Mouse (Mus musculus): ENCODE measurements around the gene Slit1. TPM values are rescaled to one million over a fixed set of nuclear protein-coding genes. Genes with fewer than 3 reads are reported as not detected.

Slit1 gene
- polyA plus RNA-seq, 1 experiment = 0.34 TPM

- no peak overlapping the region for H3K4me3 ChIP-seq (replicated peaks)
- no peak for TF ChIP-seq FLI1 (IDR thresholded peaks at IDR 0.05; ENCODE audit: low read length)
- TF ChIP-seq GATA1 (IDR thresholded peaks at IDR 0.05; ENCODE audit: borderline replicate concordance, low read length) = no peak
- no peaks in the 10 kb centered on the region for H3K36me3 ChIP-seq (replicated peaks; ENCODE audit: low read length)
- no peaks in the 10 kb centered on the region for H3K9me3 ChIP-seq
- H3K4me1 ChIP-seq = peaks cover 45% of the 10 kb centered on the region
- H3K27me3 ChIP-seq (replicated peaks) = peaks cover 92% of the 10 kb centered on the region
Observed at GRCm38 (mm10) chr19:41665941-41666340, 77.5 kb downstream of the Slit1 start.

- H3K4me3 ChIP-seq (replicated peaks) = no peak overlapping the region
- peaks cover 27% of the 10 kb centered on the region for H3K4me1 ChIP-seq
- no peaks in the 10 kb centered on the region for H3K36me3 ChIP-seq (replicated peaks; ENCODE audit: low read length)
- TF ChIP-seq GATA1 (IDR thresholded peaks at IDR 0.05; ENCODE audit: borderline replicate concordance, low read length) (no peak), FLI1 (IDR thresholded peaks at IDR 0.05; ENCODE audit: low read length) (no peak)
- no peaks in the 10 kb centered on the region for H3K9me3 ChIP-seq
- peaks cover 93% of the 10 kb centered on the region for H3K27me3 ChIP-seq (replicated peaks)
Observed at GRCm38 (mm10) chr19:41663506-41664242, 79.8 kb downstream of the Slit1 start.

- Histone ChIP-seq H3K9me3 (no peaks in the 10 kb centered on the region), H3K4me1 (peaks cover 16% of the 10 kb centered on the region), H3K36me3 (replicated peaks; ENCODE audit: low read length) (no peaks in the 10 kb centered on the region), H3K27me3 (replicated peaks) (peaks cover 93% of the 10 kb centered on the region), H3K4me3 (replicated peaks) (no peak overlapping the region)
- TF ChIP-seq GATA1 (IDR thresholded peaks at IDR 0.05; ENCODE audit: borderline replicate concordance, low read length) (no peak), FLI1 (IDR thresholded peaks at IDR 0.05; ENCODE audit: low read length) (no peak)
Observed at GRCm38 (mm10) chr19:41661466-41661865, 82.0 kb downstream of the Slit1 start.

GRCm38 (mm10) chr19:41660999-41661374 is 82.5 kb downstream of the Slit1 start:
- H3K4me1 ChIP-seq = peaks cover 19% of the 10 kb centered on the region
- TF ChIP-seq GATA1 (IDR thresholded peaks at IDR 0.05; ENCODE audit: borderline replicate concordance, low read length) = no peak
- no peak for TF ChIP-seq FLI1 (IDR thresholded peaks at IDR 0.05; ENCODE audit: low read length)
- peaks cover 93% of the 10 kb centered on the region for H3K27me3 ChIP-seq (replicated peaks)
- no peaks in the 10 kb centered on the region for H3K36me3 ChIP-seq (replicated peaks; ENCODE audit: low read length)
- no peak overlapping the region for H3K4me3 ChIP-seq (replicated peaks)
- no peaks in the 10 kb centered on the region for H3K9me3 ChIP-seq

GRCm38 (mm10) chr19:41660294-41660998 is 83.0 kb downstream of the Slit1 start:
- Histone ChIP-seq H3K27me3 (replicated peaks) (peaks cover 89% of the 10 kb centered on the region), H3K4me3 (replicated peaks) (no peak overlapping the region), H3K4me1 (peaks cover 15% of the 10 kb centered on the region), H3K9me3 (no peaks in the 10 kb centered on the region), H3K36me3 (replicated peaks; ENCODE audit: low read length) (no peaks in the 10 kb centered on the region)
- TF ChIP-seq GATA1 (IDR thresholded peaks at IDR 0.05; ENCODE audit: borderline replicate concordance, low read length) (no peak), FLI1 (IDR thresholded peaks at IDR 0.05; ENCODE audit: low read length) (no peak)

GRCm38 (mm10) chr19:41657446-41657845 is 86.0 kb downstream of the Slit1 start:
- H3K4me1 ChIP-seq = peaks cover 7% of the 10 kb centered on the region
- no peak overlapping the region for H3K4me3 ChIP-seq (replicated peaks)
- no peaks in the 10 kb centered on the region for H3K36me3 ChIP-seq (replicated peaks; ENCODE audit: low read length)
- peaks cover 87% of the 10 kb centered on the region for H3K27me3 ChIP-seq (replicated peaks)
- no peaks in the 10 kb centered on the region for H3K9me3 ChIP-seq
- no peak for TF ChIP-seq GATA1 (IDR thresholded peaks at IDR 0.05; ENCODE audit: borderline replicate concordance, low read length)
- TF ChIP-seq FLI1 (IDR thresholded peaks at IDR 0.05; ENCODE audit: low read length) = no peak

GRCm38 (mm10) chr19:41656671-41657070 is 86.8 kb downstream of the Slit1 start:
- Histone ChIP-seq H3K9me3 (no peaks in the 10 kb centered on the region), H3K27me3 (replicated peaks) (peaks cover 89% of the 10 kb centered on the region), H3K4me1 (peaks cover 7% of the 10 kb centered on the region), H3K4me3 (replicated peaks) (no peak overlapping the region), H3K36me3 (replicated peaks; ENCODE audit: low read length) (no peaks in the 10 kb centered on the region)
- no peak for TF ChIP-seq GATA1 (IDR thresholded peaks at IDR 0.05; ENCODE audit: borderline replicate concordance, low read length)

- H3K4me3 ChIP-seq (replicated peaks) = no peak overlapping the region
- H3K36me3 ChIP-seq (replicated peaks; ENCODE audit: low read length) = no peaks in the 10 kb centered on the region
- H3K4me1 ChIP-seq = peaks cover 7% of the 10 kb centered on the region
- TF ChIP-seq GATA1 (IDR thresholded peaks at IDR 0.05; ENCODE audit: borderline replicate concordance, low read length) (no peak), FLI1 (IDR thresholded peaks at IDR 0.05; ENCODE audit: low read length) (no peak)
- peaks cover 90% of the 10 kb centered on the region for H3K27me3 ChIP-seq (replicated peaks)
- H3K9me3 ChIP-seq = no peaks in the 10 kb centered on the region
Observed at GRCm38 (mm10) chr19:41655970-41656369, 87.5 kb downstream of the Slit1 start.

- Histone ChIP-seq H3K9me3 (no peaks in the 10 kb centered on the region), H3K36me3 (replicated peaks; ENCODE audit: low read length) (no peaks in the 10 kb centered on the region), H3K4me1 (peaks cover 10% of the 10 kb centered on the region), H3K27me3 (replicated peaks) (peaks cover 90% of the 10 kb centered on the region), H3K4me3 (replicated peaks) (no peak overlapping the region)
- TF ChIP-seq FLI1 (IDR thresholded peaks at IDR 0.05; ENCODE audit: low read length) (no peak), GATA1 (IDR thresholded peaks at IDR 0.05; ENCODE audit: borderline replicate concordance, low read length) (no peak)
Observed at GRCm38 (mm10) chr19:41655089-41655783, 88.2 kb downstream of the Slit1 start.

GRCm38 (mm10) chr19:41651967-41652366 is 91.5 kb downstream of the Slit1 start:
- H3K36me3 ChIP-seq (replicated peaks; ENCODE audit: low read length) = no peaks in the 10 kb centered on the region
- TF ChIP-seq FLI1 (IDR thresholded peaks at IDR 0.05; ENCODE audit: low read length) (no peak), GATA1 (IDR thresholded peaks at IDR 0.05; ENCODE audit: borderline replicate concordance, low read length) (no peak)
- no peaks in the 10 kb centered on the region for H3K9me3 ChIP-seq
- peaks cover 13% of the 10 kb centered on the region for H3K4me1 ChIP-seq
- no peak overlapping the region for H3K4me3 ChIP-seq (replicated peaks)
- H3K27me3 ChIP-seq (replicated peaks) = peaks cover 84% of the 10 kb centered on the region

Measured in megakaryocyte, embryonic 14.5 days (primary cell).